Mouse (Mus musculus) liver, embryonic 12.5 days (tissue): ENCODE data around the gene Akr1b10. TPM values are rescaled to one million over a fixed set of nuclear protein-coding genes. Genes with fewer than 3 reads are reported as not detected.

Experiments
- ATAC-seq: fragments of 200-750 bp; cut with Nextera tagmentation; 2 replicates; pipeline ENCODE4 v1.8.0; 2017; ENCODE audit warnings: moderate number of reproducible peaks, mild to moderate bottlenecking, moderate library complexity
- H3K27ac ChIP-seq: fragments of 300-500 bp; sonication (generic); 2 replicates; pipeline ENCODE4 v1.5.1; 2016; ENCODE audit warnings: mild to moderate bottlenecking
- H3K27me3 ChIP-seq: fragments of 300-500 bp; sonication (generic); replicated peaks from 2 replicates; pipeline ENCODE4 v1.6.1; 2016; ENCODE audit warnings: mild to moderate bottlenecking, moderate library complexity
- H3K36me3 ChIP-seq: fragments of 300-500 bp; sonication (generic); 2 replicates; pipeline ENCODE4 v1.6.1; 2016; ENCODE audit warnings: mild to moderate bottlenecking, moderate library complexity
- H3K4me1 ChIP-seq: fragments of 300-500 bp; sonication (generic); 2 replicates; pipeline ENCODE4 v1.6.1; 2016
- H3K4me2 ChIP-seq: fragments of 300-500 bp; sonication (generic); 2 replicates; pipeline ENCODE4 v1.6.1; 2016; ENCODE audit warnings: mild to moderate bottlenecking, moderate library complexity
- H3K4me3 ChIP-seq: fragments of 300-500 bp; sonication (generic); 2 replicates; pipeline ENCODE4 v1.5.1; 2016; ENCODE audit warnings: mild to moderate bottlenecking, moderate library complexity
- H3K9ac ChIP-seq: fragments of 300-500 bp; sonication (generic); 2 replicates; pipeline ENCODE4 v1.6.1; 2016; ENCODE audit warnings: mild to moderate bottlenecking, moderate library complexity
- H3K9me3 ChIP-seq: fragments of 300-500 bp; sonication (generic); replicated peaks from 2 replicates; pipeline ENCODE4 v1.6.1; 2016; ENCODE audit warnings: mild to moderate bottlenecking, moderate library complexity
- WGBS: fragments of 180-500 bp; shearing (Covaris S2); methylation state at CpG from one replicate; pipeline ENCODE4 v1.1.7; 2016; ENCODE audit not compliant: insufficient replicate concordance; 5-methylcytosine and 5-hydroxymethylcytosine counted together
- polyA plus RNA-seq: library from polyadenylated mRNA; unstranded; fragments of >200 nt; fragmentation: Nextera tagmentation; extraction: Ambion mirVana; gene quantifications from 2 replicates; pipeline ENCODE4 v1.2.1, GENCODE M21; 2016

The Akr1b10 gene
- polyA plus RNA-seq, 1 experiment from 2014 or later = 8.9 TPM

GRCm38 (mm10) chr6:34416521-34416920 lies 32.5 kb downstream of the Akr1b10 start:
- Histone ChIP-seq H3K4me2 (no peak overlapping the region), H3K27me3 (no peaks in the 10 kb centered on the region), H3K9me3 (no peaks in the 10 kb centered on the region), H3K4me1 (0 out of 2 replicates have a peak, but pooled peaks cover 2% of the 10 kb centered on the region), H3K36me3 (no peaks in the 10 kb centered on the region), H3K4me3 (no peak overlapping the region), H3K27ac (no peak overlapping the region), H3K9ac (no peak overlapping the region)
- ATAC-seq = no peak
- WGBS = 63% methylated on average over 2 of the region's 2 CpGs

DNA sequence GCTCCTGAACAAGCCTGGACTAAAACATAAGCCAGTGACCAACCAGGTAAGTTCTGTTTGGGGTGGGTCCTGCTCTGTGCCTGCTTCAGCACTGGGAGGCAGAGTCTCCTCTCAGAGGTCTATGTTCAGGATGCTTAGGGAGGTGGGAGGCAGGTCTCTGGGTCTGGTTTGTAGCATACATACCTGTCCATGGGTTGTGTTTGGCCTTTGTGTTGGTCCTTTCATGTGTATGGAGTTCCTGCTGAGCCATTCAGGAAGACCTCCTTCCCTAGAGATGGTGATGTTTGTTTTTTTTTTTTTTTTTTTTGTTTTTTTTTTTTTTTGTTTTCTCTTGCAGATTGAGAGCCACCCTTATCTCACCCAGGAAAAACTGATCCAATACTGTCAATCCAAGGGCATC lies 35.1 kb downstream of the Akr1b10 start:
- Histone ChIP-seq H3K9ac (no peak overlapping the region), H3K9me3 (no peaks in the 10 kb centered on the region)

DNA sequence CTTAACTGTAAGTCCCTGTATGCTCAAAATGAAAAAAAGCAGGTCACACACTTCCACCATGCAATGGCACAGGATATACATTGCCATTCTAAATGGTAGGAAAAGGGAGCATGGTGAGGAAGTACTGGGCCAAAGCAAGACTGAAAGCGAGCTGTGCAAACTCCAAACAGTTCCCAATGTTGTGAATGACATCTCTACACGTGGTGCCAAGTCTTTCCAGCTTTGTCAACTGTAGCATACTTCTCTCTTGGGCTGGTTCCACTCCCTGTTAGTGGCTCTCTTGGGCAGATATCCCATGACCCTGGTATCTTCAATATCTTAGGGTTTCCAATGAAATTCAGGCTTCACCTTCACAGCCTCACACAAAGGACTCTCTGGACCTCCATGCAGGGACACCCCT lies 55.0 kb downstream of the Akr1b10 start:
- no peak for ATAC-seq
- no peaks in the 10 kb centered on the region for H3K9me3 ChIP-seq
- no peaks in the 10 kb centered on the region for H3K4me1 ChIP-seq
- no peak overlapping the region for H3K4me3 ChIP-seq
- H3K9ac ChIP-seq = no peak overlapping the region
- H3K27ac ChIP-seq = no peak overlapping the region
- H3K36me3 ChIP-seq = no peaks in the 10 kb centered on the region
- no peaks in the 10 kb centered on the region for H3K27me3 ChIP-seq
- WGBS = 39% methylated on average over 2 of the region's 2 CpGs
- H3K4me2 ChIP-seq = no peak overlapping the region

More for the DNA sequence above, 35.1 kb downstream of the Akr1b10 start:
- Histone ChIP-seq H3K27ac (no peak overlapping the region), H3K4me3 (no peak overlapping the region), H3K4me2 (no peak overlapping the region), H3K4me1 (no peaks in the 10 kb centered on the region), H3K27me3 (no peaks in the 10 kb centered on the region), H3K36me3 (no peaks in the 10 kb centered on the region)
- ATAC-seq = no peak

DNA sequence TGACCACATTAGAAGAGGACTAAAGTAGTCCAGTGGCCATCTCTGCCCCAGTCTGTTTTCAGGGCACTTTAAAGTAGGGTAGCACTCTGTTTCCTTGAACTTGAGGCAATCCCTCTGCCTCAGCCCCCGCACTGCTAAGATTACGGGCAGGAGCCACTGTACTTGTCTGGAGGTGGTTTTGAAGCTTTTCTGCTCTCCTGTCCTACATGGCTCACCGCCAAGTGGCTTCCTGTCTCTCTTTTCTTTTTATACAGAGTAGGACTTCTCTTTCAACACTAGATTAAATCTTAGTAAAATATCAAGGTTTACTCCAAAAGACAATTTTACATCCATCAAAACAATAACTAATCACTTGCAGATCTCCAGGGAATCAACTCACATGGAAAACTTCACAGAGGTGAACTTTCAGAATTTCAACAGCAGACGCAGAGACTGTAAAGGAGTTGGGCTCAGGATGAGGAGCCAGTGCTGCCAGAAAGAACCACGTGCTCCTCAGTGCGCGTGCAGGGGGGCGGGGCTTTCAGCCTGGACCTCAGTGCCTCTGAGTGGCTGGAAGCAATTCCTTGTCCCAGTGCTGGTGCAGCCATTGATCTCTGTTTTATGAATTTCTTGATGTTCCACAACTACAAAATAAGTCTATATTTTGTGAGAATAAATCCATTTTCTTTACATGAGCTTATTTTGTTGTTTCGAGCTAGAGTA lies 57.7 kb downstream of the Akr1b10 start:
- H3K9me3 ChIP-seq = no peaks in the 10 kb centered on the region
- H3K27me3 ChIP-seq = no peaks in the 10 kb centered on the region
- no peaks in the 10 kb centered on the region for H3K4me1 ChIP-seq
- no peak overlapping the region for H3K9ac ChIP-seq
- no peak overlapping the region for H3K27ac ChIP-seq
- no peaks in the 10 kb centered on the region for H3K36me3 ChIP-seq
- no peak overlapping the region for H3K4me2 ChIP-seq
- H3K4me3 ChIP-seq = no peak overlapping the region
- ATAC-seq = no peak
- whole genome bisulfite sequencing = 53% methylated on average over 9 of the region's 9 CpGs

DNA sequence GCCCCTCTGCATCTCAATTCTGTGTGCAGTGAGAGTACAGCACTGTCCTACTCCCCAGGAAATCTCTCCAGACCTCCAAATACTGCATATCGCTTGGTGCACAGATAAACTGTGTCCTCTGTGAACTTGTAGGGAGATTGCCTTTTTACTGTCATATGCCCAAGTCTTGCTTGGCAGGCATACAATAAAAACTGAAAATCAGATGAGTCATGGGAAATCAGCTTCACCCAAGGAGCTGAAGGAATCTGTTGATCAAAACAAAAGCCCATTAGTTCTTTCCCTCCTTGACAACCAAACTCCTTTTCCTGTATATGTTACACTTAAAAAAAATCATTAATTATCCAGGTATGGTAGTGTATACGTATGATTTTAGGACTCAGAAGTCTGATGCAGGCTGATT lies 59.8 kb downstream of the Akr1b10 start:
- H3K9me3 ChIP-seq = no peaks in the 10 kb centered on the region
- 60% methylated on average over 2 of the region's 2 CpGs for WGBS
- H3K4me1 ChIP-seq = no peaks in the 10 kb centered on the region
- H3K36me3 ChIP-seq = no peaks in the 10 kb centered on the region
- H3K4me3 ChIP-seq = no peak overlapping the region
- no peaks in the 10 kb centered on the region for H3K27me3 ChIP-seq
- no peak overlapping the region for H3K9ac ChIP-seq
- ATAC-seq = no peak
- H3K27ac ChIP-seq = no peak overlapping the region
- H3K4me2 ChIP-seq = no peak overlapping the region

Other genes with a start within 250 kb of the Akr1b10 start
- gene Slc35b4, start 207.1 kb upstream of the Akr1b10 start, polyA plus RNA-seq = 26.6 and 27.4 TPM in 2 replicates
- 74.0 and 85.0 TPM in 2 replicates for gene Akr1b3, start 66.7 kb upstream of the Akr1b10 start, polyA plus RNA-seq
- gene Akr1b8, start 30.1 kb upstream of the Akr1b10 start, polyA plus RNA-seq = 6.8 and 8.3 TPM in 2 replicates
- gene Akr1b7, start 28.1 kb downstream of the Akr1b10 start, polyA plus RNA-seq = 1.4 and 2.0 TPM in 2 replicates
- 87.1 and 88.2 TPM in 2 replicates for gene Bpgm, start 92.0 kb downstream of the Akr1b10 start, polyA plus RNA-seq
- gene Cald1, start 214.3 kb downstream of the Akr1b10 start, polyA plus RNA-seq = 76.2 and 80.2 TPM in 2 replicates